Comparison of ENCODE assay signal across 18 mouse cellular contexts in genomic region chr11:96620006-96620405, GRCm38 (mm10).
A peak's percentile ranks its signal among the peaks of the same experiment; 100 is the strongest.
DNase-seq lines count a peak whose midpoint lies in the region; ATAC-seq and TF ChIP-seq lines count a peak whose summit lies in the region.
"Had no signal": no experiment of that assay in that cellular context is flagged by ENCODE, and none has a peak within 500 bp of the region (broad histone marks: within the 10 kb centered on the region; RNA-seq: fewer than 3 reads in every experiment).

No protein-coding gene starts in this region.

- intact Hi-C loops in heart, postnatal 10 days (cut with DNase I): loop anchor here (5.0 kb wide), 1 partner anchor 68 kb away; no protein-coding TSS in a partner anchor

- peak overlapping the region; percentile 26; the same call in 1 of the 2 replicates for H3K27ac ChIP-seq in heart, postnatal 0 days (ENCODE audit: low read depth)
- H3K27ac ChIP-seq in brown adipose tissue, adult 24 weeks (replicated peaks; ENCODE audit: low read depth, low read length): peak overlapping the region; percentile 63
- peak overlapping the region; percentile 69 for H3K27ac ChIP-seq in hindbrain, embryonic 15.5 days (replicated peaks)
- H3K27ac ChIP-seq: heart, embryonic 13.5 days; liver, embryonic 14.5 days; midbrain, embryonic 10.5 days had no signal

- ATAC-seq in heart, postnatal 0 days (ENCODE audit: insufficient read depth, low read depth): no peak
- no peak for ATAC-seq in hindbrain, embryonic 15.5 days (ENCODE audit: low FRiP score, low read depth)
- ATAC-seq: activated CD4-positive, CD25-positive, alpha-beta regulatory T cell, adult 4 months; forebrain, postnatal 0 days had no signal

- 48% methylated on average over 7 of the region's 7 CpGs for WGBS in heart, postnatal 0 days
- 29% methylated on average over 7 of the region's 7 CpGs for WGBS in hindbrain, embryonic 15.5 days

- peak overlapping the region; percentile 5; the same call in 1 of the 2 replicates for H3K4me2 ChIP-seq in heart, postnatal 0 days (ENCODE audit: low read depth, low read length)
- peak overlapping the region; percentile 32 for H3K4me2 ChIP-seq in hindbrain, embryonic 15.5 days
- H3K4me2 ChIP-seq: heart, embryonic 13.5 days had no signal

- no peaks in the 10 kb centered on the region for H3K9me3 ChIP-seq in heart, postnatal 0 days (replicated peaks; ENCODE audit: control insufficient read depth, low read length)
- H3K9me3 ChIP-seq in hindbrain, embryonic 15.5 days: no peaks in the 10 kb centered on the region
- H3K9me3 ChIP-seq: heart, embryonic 13.5 days; midbrain, embryonic 10.5 days had no signal

- no peaks in the 10 kb centered on the region for H3K36me3 ChIP-seq in heart, postnatal 0 days (replicated peaks; ENCODE audit: control insufficient read depth, insufficient read depth, low read length)
- H3K36me3 ChIP-seq in hindbrain, embryonic 15.5 days: no peaks in the 10 kb centered on the region
- H3K36me3 ChIP-seq: heart, embryonic 13.5 days; midbrain, embryonic 10.5 days had no signal

- no peak overlapping the region for H3K9ac ChIP-seq in heart, postnatal 0 days (replicated peaks; ENCODE audit: low read depth, low read length)
- H3K9ac ChIP-seq in hindbrain, embryonic 15.5 days: no peak overlapping the region
- H3K9ac ChIP-seq: forebrain, postnatal 0 days; heart, embryonic 13.5 days; liver, embryonic 14.5 days had no signal

- H3K27me3 ChIP-seq in heart, postnatal 0 days (ENCODE audit: control insufficient read depth, insufficient read depth, low read length): peaks cover 54% of the 10 kb centered on the region
- H3K27me3 ChIP-seq in hindbrain, embryonic 15.5 days: 0 out of 2 replicates have a peak, but pooled peaks cover 5% of the 10 kb centered on the region

- H3K4me3 ChIP-seq in heart, postnatal 0 days (ENCODE audit: low read depth, low read length): no peak overlapping the region
- no peak overlapping the region; the same call in 1 of the 2 replicates for H3K4me3 ChIP-seq in brown adipose tissue, adult 24 weeks (ENCODE audit: insufficient read depth, low read depth, low read length)
- H3K4me3 ChIP-seq in hindbrain, embryonic 15.5 days: no peak overlapping the region
- H3K4me3 ChIP-seq: heart, embryonic 13.5 days; midbrain, embryonic 10.5 days had no signal

- no peak for DNase-seq in heart, postnatal 0 days (ENCODE audit: low spot score)
- DNase-seq in heart, postnatal 10 days: no peak
- peak; percentile 24 for DNase-seq in kidney, postnatal 14 days
- no peak for DNase-seq in kidney, postnatal 36 days
- DNase-seq in T-cell, adult 2 months (ENCODE audit: low spot score): no peak
- no peak for DNase-seq in cerebellum, adult 9-11 months
- DNase-seq: cerebellum, postnatal 36 days; forebrain, postnatal 0 days; gastrocnemius, postnatal 10 days; layer of hippocampus, postnatal 36 days; spleen, adult 18-20 months; thymus, postnatal 36 days had no signal

- TF ChIP-seq EP300 in heart, postnatal 0 days (IDR thresholded peaks at IDR 0.05; ENCODE audit: low read depth): no peak

- no peaks in the 10 kb centered on the region for H3K4me1 ChIP-seq in heart, postnatal 0 days (ENCODE audit: control insufficient read depth, insufficient read depth)
- H3K4me1 ChIP-seq in brown adipose tissue, adult 24 weeks (ENCODE audit: control insufficient read depth, insufficient read depth, insufficient read length, low read length): no peaks in the 10 kb centered on the region; the same call in 1 of the 2 replicates
- peaks cover 20% of the 10 kb centered on the region for H3K4me1 ChIP-seq in hindbrain, embryonic 15.5 days (replicated peaks)

- no peak for TF ChIP-seq CTCF in heart, postnatal 0 days (IDR thresholded peaks at IDR 0.05; ENCODE audit: low read depth)
